Mouse (Mus musculus): ENCODE data around the gene Spcs2. TPM values are rescaled to one million over a fixed set of nuclear protein-coding genes. Genes with fewer than 3 reads are reported as not detected.
A peak's percentile ranks its signal among the peaks of the same experiment; 100 is the strongest.
"Not testable (repeated sequence)": the region's sequence is repeated elsewhere in the genome, so short reads cannot be mapped to it uniquely, and the experiment has no call there.

Spcs2 gene
- total RNA-seq, 2 experiments from 2014 or later: 86.4 to 90.6 TPM

- H3K4me3 ChIP-seq: no peak overlapping the region
- TF ChIP-seq CTCF (IDR thresholded peaks at IDR 0.05): no peak
- intact Hi-C loops (cut with DNase I): no loop called here
- no peak for DNase-seq (ENCODE audit: extremely low spot score in 1 of 2, low spot score in 2 of 2)
- H3K27ac ChIP-seq: no peak overlapping the region
Observed at GRCm38 (mm10) chr7:99821953-99822352, 41.3 kb downstream of the Spcs2 start.

DNA sequence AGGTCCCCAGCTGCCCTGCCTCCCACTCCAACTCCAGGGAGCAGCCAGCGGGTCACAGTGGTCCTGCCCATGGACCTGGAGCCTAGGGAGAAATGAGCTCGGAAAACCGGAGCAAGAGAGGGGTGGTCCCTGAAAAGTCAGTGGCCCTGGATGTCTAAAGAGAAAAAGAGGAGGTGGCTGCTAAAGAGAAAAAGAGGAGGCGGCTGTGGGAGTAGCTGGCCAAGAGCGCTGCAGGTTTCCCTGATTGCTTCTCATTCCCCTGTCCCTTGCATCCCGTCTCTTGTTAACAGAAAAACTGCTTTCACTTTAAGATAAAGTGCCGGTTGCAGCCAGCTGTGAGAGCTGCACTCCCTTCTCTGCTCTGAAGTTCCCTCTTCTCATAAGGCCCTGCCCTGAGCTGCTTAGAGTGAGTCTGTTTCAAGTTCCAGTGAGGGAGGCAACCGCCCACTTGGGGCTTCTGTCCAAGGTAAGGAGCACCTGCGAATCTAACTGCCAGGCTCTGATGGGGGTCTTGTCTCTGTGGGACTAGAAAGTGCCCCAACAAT, 45.0 kb downstream of the Spcs2 start:
- H3K4me3 ChIP-seq; DNase-seq (ENCODE audit: extremely low spot score in 1 of 2, low spot score in 2 of 2); intact Hi-C loops (cut with DNase I); H3K27ac ChIP-seq: not testable (repeated sequence)

DNA sequence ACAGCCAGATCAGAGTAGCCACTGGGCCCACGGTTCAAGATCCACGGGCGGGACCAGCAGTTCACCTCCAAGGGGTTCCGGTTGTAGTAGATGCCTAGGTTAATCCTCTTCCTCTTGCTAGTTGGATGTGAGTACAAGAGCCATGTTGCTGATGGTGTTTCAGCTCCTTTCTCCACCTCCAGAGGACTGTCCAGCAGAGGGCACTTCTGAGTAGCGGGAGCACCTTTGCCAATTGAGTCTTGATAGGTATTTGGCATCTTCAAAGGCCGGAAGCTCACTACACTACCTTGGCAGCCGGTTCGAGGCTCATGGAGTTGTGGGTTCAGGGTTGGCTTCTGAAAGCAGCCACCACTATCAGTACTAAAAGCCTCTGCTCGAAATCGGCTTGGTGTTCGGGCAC, 49.9 kb downstream of the Spcs2 start:
- DNase-seq (ENCODE audit: extremely low spot score in 1 of 2, low spot score in 2 of 2): no peak
- Histone ChIP-seq H3K27ac (no peak overlapping the region), H3K4me3 (no peak overlapping the region)
- intact Hi-C loops (cut with DNase I): loop anchor here (1.0 kb wide), 1 partner anchor 63 kb away; no protein-coding TSS in a partner anchor
- peak; percentile 60 for TF ChIP-seq CTCF (IDR thresholded peaks at IDR 0.05)

DNA sequence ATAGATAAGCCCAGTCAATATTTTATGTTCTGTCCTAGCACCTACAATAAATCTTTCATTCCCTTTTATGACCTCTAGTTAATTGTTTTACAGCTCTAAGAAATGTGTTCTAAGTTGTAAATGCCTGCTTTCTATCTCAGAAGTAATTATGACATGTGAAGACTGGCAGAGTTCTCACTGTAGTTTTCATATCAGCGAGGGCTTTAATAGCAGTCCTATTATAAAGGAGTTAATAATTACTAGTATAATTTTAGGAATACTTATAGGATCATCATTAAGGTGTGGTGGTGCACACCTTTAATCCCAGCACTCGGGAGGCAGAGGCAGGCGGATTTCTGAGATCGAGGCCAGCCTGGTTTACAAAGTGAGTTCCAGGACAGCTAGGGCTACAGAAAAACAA, 51.6 kb downstream of the Spcs2 start:
- no peak for TF ChIP-seq CTCF (IDR thresholded peaks at IDR 0.05)
- intact Hi-C loops (cut with DNase I): no loop called here
- Histone ChIP-seq H3K27ac (no peak overlapping the region), H3K4me3 (no peak overlapping the region)
- DNase-seq (ENCODE audit: extremely low spot score in 1 of 2, low spot score in 2 of 2): no peak

DNA sequence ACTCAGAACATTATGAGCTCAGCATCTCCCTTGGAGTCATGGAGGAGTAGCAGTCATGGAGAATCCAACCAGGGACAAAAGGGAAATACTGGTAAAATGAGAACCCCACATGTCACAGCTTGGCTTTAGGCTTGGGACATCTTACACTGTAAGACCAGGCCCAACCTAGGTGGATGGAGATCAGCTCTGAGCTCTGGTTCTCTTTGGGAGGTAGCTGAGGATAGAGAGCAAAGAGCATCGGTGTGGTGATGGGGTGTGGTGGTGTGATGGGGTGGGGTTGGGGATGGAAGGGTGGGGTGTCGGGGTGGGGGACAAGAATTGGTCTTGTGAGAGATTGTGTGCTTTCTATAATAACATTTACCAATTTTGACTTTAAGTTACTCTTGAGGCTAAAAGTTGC, 52.4 kb downstream of the Spcs2 start:
- no peak for DNase-seq (ENCODE audit: extremely low spot score in 1 of 2, low spot score in 2 of 2)
- no peak overlapping the region for H3K4me3 ChIP-seq
- intact Hi-C loops (cut with DNase I): no loop called here
- no peak for TF ChIP-seq CTCF (IDR thresholded peaks at IDR 0.05)
- no peak overlapping the region for H3K27ac ChIP-seq

DNA sequence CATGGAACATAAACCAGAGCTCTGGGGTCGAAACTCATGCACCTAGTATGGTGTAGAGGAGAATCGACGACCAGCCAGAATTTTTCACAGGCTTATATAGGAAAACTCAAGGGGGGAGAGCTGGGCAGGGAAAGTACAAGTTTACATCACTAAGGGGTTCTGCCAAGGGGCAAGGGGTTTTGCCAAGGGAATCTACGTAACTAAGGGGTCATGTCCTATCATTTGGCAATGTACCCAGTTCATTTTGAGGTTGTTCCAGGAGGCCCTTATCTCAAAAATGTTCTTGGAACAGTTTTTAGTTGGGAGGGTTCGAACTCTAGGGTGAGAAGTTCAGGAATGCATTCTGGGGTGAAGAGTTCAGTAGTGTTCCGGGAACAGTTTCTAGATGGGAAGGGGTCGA, 56.2 kb downstream of the Spcs2 start:
- DNase-seq (ENCODE audit: extremely low spot score in 1 of 2, low spot score in 2 of 2); intact Hi-C loops (cut with DNase I); H3K27ac ChIP-seq; H3K4me3 ChIP-seq: not testable (repeated sequence)

GRCm38 (mm10) chr7:99805340-99805739, 57.9 kb downstream of the Spcs2 start:
- intact Hi-C loops (cut with DNase I): no loop called here
- H3K27ac ChIP-seq: no peak overlapping the region
- H3K4me3 ChIP-seq: no peak overlapping the region
- DNase-seq (ENCODE audit: extremely low spot score in 1 of 2, low spot score in 2 of 2): no peak
- TF ChIP-seq CTCF (IDR thresholded peaks at IDR 0.05): no peak

DNA sequence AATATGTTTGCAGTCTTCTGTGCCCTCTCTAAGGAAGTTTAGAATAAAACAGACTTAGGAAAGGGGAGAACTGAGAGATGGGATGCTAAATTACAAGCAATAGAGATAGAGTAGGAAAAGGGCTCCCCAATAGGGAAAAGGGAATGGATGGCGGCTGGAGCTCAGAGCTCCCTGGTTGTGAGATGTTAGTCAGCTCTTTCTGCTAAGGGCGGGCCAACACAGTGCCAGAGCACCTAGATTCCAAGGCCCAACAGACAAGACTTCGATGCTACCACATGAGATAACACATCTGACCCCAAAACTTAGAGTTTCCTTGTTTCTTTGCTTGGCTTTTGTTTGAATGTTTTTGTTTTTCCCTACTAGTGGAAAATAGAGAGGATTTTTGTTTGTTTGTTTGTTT, 59.2 kb downstream of the Spcs2 start:
- H3K4me3 ChIP-seq; intact Hi-C loops (cut with DNase I); H3K27ac ChIP-seq; DNase-seq (ENCODE audit: extremely low spot score in 1 of 2, low spot score in 2 of 2): not testable (repeated sequence)

DNA sequence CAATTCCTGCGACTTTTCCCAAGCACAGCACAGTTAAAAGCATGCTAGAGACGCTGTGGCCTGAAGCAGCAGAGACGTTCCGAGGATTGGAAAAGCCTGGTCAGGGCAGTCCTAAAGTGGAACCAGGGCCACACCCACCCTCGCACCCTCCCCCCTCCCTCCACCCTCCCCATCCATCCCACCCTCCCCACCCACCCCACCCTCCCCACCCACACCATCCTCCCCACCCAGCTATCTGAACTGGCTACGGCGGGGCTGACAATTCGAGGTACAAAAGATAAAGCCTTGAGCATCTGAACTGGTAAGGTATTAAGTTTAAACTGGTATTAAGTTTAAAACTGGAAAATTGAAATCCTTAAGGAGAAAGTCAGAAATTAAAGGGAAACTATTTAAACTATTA, 59.7 kb downstream of the Spcs2 start:
- intact Hi-C loops (cut with DNase I): no loop called here
- Histone ChIP-seq H3K4me3 (no peak overlapping the region), H3K27ac (no peak overlapping the region)
- TF ChIP-seq CTCF (IDR thresholded peaks at IDR 0.05): no peak
- DNase-seq (ENCODE audit: extremely low spot score in 1 of 2, low spot score in 2 of 2): no peak

- Histone ChIP-seq H3K27ac (no peak overlapping the region), H3K4me3 (no peak overlapping the region)
- intact Hi-C loops (cut with DNase I): loop anchor here (2.0 to 5.0 kb wide), 3 partner anchors 78 to 302 kb away; no protein-coding TSS in a partner anchor
- DNase-seq (ENCODE audit: extremely low spot score in 1 of 2, low spot score in 2 of 2): no peak
- TF ChIP-seq CTCF (IDR thresholded peaks at IDR 0.05): no peak
Observed at GRCm38 (mm10) chr7:99799118-99799517, 64.1 kb downstream of the Spcs2 start.

- Histone ChIP-seq H3K4me3 (no peak overlapping the region), H3K27ac (no peak overlapping the region)
- peak; percentile 62 to 64 for DNase-seq (ENCODE audit: extremely low spot score in 1 of 2, low spot score in 2 of 2)
- TF ChIP-seq CTCF (IDR thresholded peaks at IDR 0.05): peak; percentile 81
- intact Hi-C loops (cut with DNase I): loop anchor here (1.0 to 5.0 kb wide), 5 partner anchors 79 to 301 kb away; no protein-coding TSS in a partner anchor
Observed at GRCm38 (mm10) chr7:99797911-99798647, 65.2 kb downstream of the Spcs2 start.

- TF ChIP-seq CTCF (IDR thresholded peaks at IDR 0.05): no peak
- no peak overlapping the region for H3K27ac ChIP-seq
- H3K4me3 ChIP-seq: no peak overlapping the region
- intact Hi-C loops (cut with DNase I): loop anchor here (2.0 to 5.0 kb wide), 3 partner anchors 80 to 300 kb away; no protein-coding TSS in a partner anchor
- DNase-seq (ENCODE audit: extremely low spot score in 1 of 2, low spot score in 2 of 2): no peak
Observed at GRCm38 (mm10) chr7:99797261-99797660, 66.0 kb downstream of the Spcs2 start.

- H3K4me3 ChIP-seq: no peak overlapping the region
- no peak for DNase-seq (ENCODE audit: extremely low spot score in 1 of 2, low spot score in 2 of 2)
- intact Hi-C loops (cut with DNase I): loop anchor here (2.0 to 5.0 kb wide), 3 partner anchors 81 to 299 kb away; no protein-coding TSS in a partner anchor
- H3K27ac ChIP-seq: no peak overlapping the region
- no peak for TF ChIP-seq CTCF (IDR thresholded peaks at IDR 0.05)
Observed at GRCm38 (mm10) chr7:99796471-99796870, 66.8 kb downstream of the Spcs2 start.
